8 mouse cellular contexts compared by ENCODE assay signal in the genomic region with DNA sequence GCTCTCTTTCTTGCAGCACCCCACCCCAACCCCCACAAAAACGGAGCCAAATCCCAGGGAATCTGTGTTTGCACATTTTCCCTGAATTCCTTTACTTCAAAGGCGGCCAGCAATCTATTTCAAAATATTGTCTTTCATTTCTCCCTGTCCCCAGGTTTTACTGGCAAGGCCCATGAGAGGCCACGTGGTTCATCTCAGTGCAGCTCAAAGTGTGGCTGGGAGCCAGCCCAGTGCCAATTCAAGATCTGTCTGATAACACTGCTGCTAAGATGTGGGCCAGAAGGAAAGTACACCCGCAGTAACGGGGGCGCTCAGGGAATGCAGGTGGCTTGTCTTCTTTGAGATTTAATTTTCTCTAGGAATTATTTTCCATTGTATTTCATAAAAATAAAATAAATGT. TPM values are rescaled to one million over a fixed set of nuclear protein-coding genes. Genes with fewer than 3 reads are reported as not detected.
DNase-seq lines count a peak whose midpoint lies in the region; ATAC-seq and TF ChIP-seq lines count a peak whose summit lies in the region.

No protein-coding gene starts in this region.

- peak overlapping the region; percentile 61 for H3K4me2 ChIP-seq in liver, embryonic 14.5 days (ENCODE audit: low read depth)
- H3K4me2 ChIP-seq in neural tube, embryonic 15.5 days: peak overlapping the region; percentile 78

- 24% methylated on average over 6 of the region's 6 CpGs for WGBS in forebrain, embryonic 10.5 days
- WGBS in liver, embryonic 14.5 days (ENCODE audit: insufficient replicate concordance): 17% methylated on average over 6 of the region's 6 CpGs
- WGBS in neural tube, embryonic 15.5 days: 25% methylated on average over 6 of the region's 6 CpGs

- H3K27ac ChIP-seq in forebrain, embryonic 10.5 days: no peak overlapping the region
- no peak overlapping the region for H3K27ac ChIP-seq in liver, embryonic 14.5 days
- H3K27ac ChIP-seq in neural tube, embryonic 15.5 days (replicated peaks): peak overlapping the region; percentile 79

- H3K27me3 ChIP-seq in forebrain, embryonic 10.5 days (ENCODE audit: poor library complexity, severe bottlenecking): peaks cover 22% of the 10 kb centered on the region
- peaks cover 10% of the 10 kb centered on the region for H3K27me3 ChIP-seq in liver, embryonic 14.5 days (ENCODE audit: control insufficient read depth, insufficient read depth, low read length)
- no peaks in the 10 kb centered on the region for H3K27me3 ChIP-seq in neural tube, embryonic 15.5 days (replicated peaks)

- TF ChIP-seq CTCF in liver, embryonic 14.5 days (IDR thresholded peaks at IDR 0.05; ENCODE audit: low read depth): no peak

- no peak for TF ChIP-seq EP300 in liver, embryonic 14.5 days (IDR thresholded peaks at IDR 0.05; ENCODE audit: low read depth)

- H3K9ac ChIP-seq in liver, embryonic 14.5 days (replicated peaks): no peak overlapping the region
- peak overlapping the region; percentile 51; the same call in 1 of the 2 replicates for H3K9ac ChIP-seq in neural tube, embryonic 15.5 days (replicated peaks)

- H3K9me3 ChIP-seq in forebrain, embryonic 10.5 days: no peaks in the 10 kb centered on the region
- no peaks in the 10 kb centered on the region for H3K9me3 ChIP-seq in liver, embryonic 14.5 days (ENCODE audit: control insufficient read depth, low read length)
- H3K9me3 ChIP-seq in neural tube, embryonic 15.5 days (replicated peaks): no peaks in the 10 kb centered on the region

- peak; percentile 31; the same call in 1 of the 2 replicates for ATAC-seq in frontal cortex, adult (ENCODE audit: low TSS enrichment)
- no peak for ATAC-seq in liver, embryonic 14.5 days (ENCODE audit: insufficient read depth)
- peak; percentile 43; the same call in 1 of the 2 replicates for ATAC-seq in neural tube, embryonic 15.5 days (ENCODE audit: low FRiP score)

- H3K4me1 ChIP-seq in forebrain, embryonic 10.5 days: peaks cover 21% of the 10 kb centered on the region
- peaks cover 0 to 5% of the 10 kb centered on the region in 2 experiments; a peak in 2 of 4 replicates for H3K4me1 ChIP-seq in liver, embryonic 14.5 days (replicated peaks; ENCODE audit: control insufficient read depth in 2 of 2, insufficient read depth in 2 of 2, low read length in 1 of 2)
- peaks cover 22% of the 10 kb centered on the region for H3K4me1 ChIP-seq in neural tube, embryonic 15.5 days

- no peak for DNase-seq in frontal cortex, postnatal 14 days (ENCODE audit: low spot score in 2 of 2)
- peak; percentile 83 for DNase-seq in MN1 (ENCODE audit: low spot score)
- DNase-seq in forebrain, embryonic 10.5 days (ENCODE audit: extremely low spot score, low spot score): no peak
- DNase-seq in kidney, adult 9 months: peak; percentile 58
- DNase-seq in liver, embryonic 14.5 days (ENCODE audit: low read depth in 3 of 3, low spot score in 3 of 3): no peak
- no peak for DNase-seq in embryo, embryonic 11 days

- peak overlapping the region; percentile 62 for H3K4me3 ChIP-seq in forebrain, embryonic 10.5 days
- no peak overlapping the region for H3K4me3 ChIP-seq in liver, embryonic 14.5 days (ENCODE audit: insufficient read depth in 1 of 2, low read depth in 2 of 2, low read length in 2 of 2)
- H3K4me3 ChIP-seq in neural tube, embryonic 15.5 days (replicated peaks): peak overlapping the region; percentile 42

- H3K36me3 ChIP-seq in forebrain, embryonic 10.5 days (replicated peaks): 0 out of 2 replicates have a peak, but pooled peaks cover 10% of the 10 kb centered on the region
- no peaks in the 10 kb centered on the region for H3K36me3 ChIP-seq in liver, embryonic 14.5 days (replicated peaks; ENCODE audit: control insufficient read depth, insufficient read depth, low read depth)
- H3K36me3 ChIP-seq in neural tube, embryonic 15.5 days: peaks cover 28% of the 10 kb centered on the region

RNA-seq across cellular contexts. Expression of a gene that starts 27.5 kb away (rescaled TPM):
- polyA plus RNA-seq in forebrain, embryonic 10.5 days (2016; fragmentation: Nextera tagmentation; extraction: Ambion mirVana): 6.1 and 9.1 TPM in 2 replicates
- 0.15 and 0.28 TPM in 2 replicates for polyA plus RNA-seq in liver, embryonic 14.5 days (2012; rRNA removed)
- 0.33 and 0.50 TPM in 2 replicates for polyA plus RNA-seq in liver, embryonic 14.5 days (2014; fragmentation: Nextera tagmentation; extraction: Ambion mirVana)
- polyA plus RNA-seq in neural tube, embryonic 15.5 days (2015; fragmentation: Nextera tagmentation; extraction: Ambion mirVana): 3.0 and 3.7 TPM in 2 replicates

RNA-seq across cellular contexts. Expression of a gene that starts 56.5 kb away (rescaled TPM):
- 7.7 and 8.7 TPM in 2 replicates for polyA plus RNA-seq in forebrain, embryonic 10.5 days (2016; fragmentation: Nextera tagmentation; extraction: Ambion mirVana)
- 0.10 TPM in 2 replicates for polyA plus RNA-seq in liver, embryonic 14.5 days (2012; rRNA removed)
- polyA plus RNA-seq in liver, embryonic 14.5 days (2014; fragmentation: Nextera tagmentation; extraction: Ambion mirVana): 0.04 and 0.05 TPM in 2 replicates
- polyA plus RNA-seq in neural tube, embryonic 15.5 days (2015; fragmentation: Nextera tagmentation; extraction: Ambion mirVana): 27.2 and 33.6 TPM in 2 replicates

Comparison
In these comparisons a context has a peak if more than half of its experiments do, and no peak if none do; other contexts are left out.
1. DNase-seq: peak in MN1 (single experiment) and kidney, adult 9 months (single experiment); none in frontal cortex, postnatal 14 days (0 of 2), forebrain, embryonic 10.5 days (single experiment), liver, embryonic 14.5 days (0 of 3) and embryo, embryonic 11 days (single experiment).
2. H3K4me3 ChIP-seq: peak in forebrain, embryonic 10.5 days (single experiment) and neural tube, embryonic 15.5 days (single experiment); none in liver, embryonic 14.5 days (0 of 2).